Mouse (Mus musculus): ENCODE measurements around the gene Vgll4. TPM values are rescaled to one million over a fixed set of nuclear protein-coding genes. Genes with fewer than 3 reads are reported as not detected.

Gene Vgll4
- polyA plus RNA-seq, 1 experiment from 2014 or later, result 58.9 TPM

GRCm38 (mm10) chr6:114833058-114833685, 136.6 kb downstream of the Vgll4 start:
- no peak overlapping the region for H3K4me2 ChIP-seq (ENCODE audit: low read depth, low read length)
- no peak for DNase-seq (ENCODE audit: low spot score)
- no peak overlapping the region for H3K4me3 ChIP-seq (ENCODE audit: low read depth, low read length)
- ATAC-seq (replicated peaks; ENCODE audit: insufficient number of reproducible peaks, low FRiP score, low TSS enrichment, low read depth), result no peak
- H3K9me3 ChIP-seq (replicated peaks; ENCODE audit: control insufficient read depth, low read length), result no peaks in the 10 kb centered on the region
- H3K4me1 ChIP-seq (ENCODE audit: control insufficient read depth, insufficient read depth, low read length), result no peaks in the 10 kb centered on the region; the same call in 1 of the 2 replicates
- no peak overlapping the region for H3K9ac ChIP-seq (replicated peaks; ENCODE audit: low read length)
- WGBS, result 64% methylated on average over 9 of the region's 9 CpGs
- H3K27ac ChIP-seq (replicated peaks; ENCODE audit: low read depth, low read length), result no peak overlapping the region
- H3K27me3 ChIP-seq (ENCODE audit: control insufficient read depth, insufficient read depth, low read length), result no peaks in the 10 kb centered on the region
- no peaks in the 10 kb centered on the region for H3K36me3 ChIP-seq (replicated peaks; ENCODE audit: control insufficient read depth, insufficient read depth, low read depth, low read length)

GRCm38 (mm10) chr6:114831807-114832206, 138.0 kb downstream of the Vgll4 start:
- Histone ChIP-seq H3K4me2 (ENCODE audit: low read depth, low read length) (no peak overlapping the region), H3K27me3 (ENCODE audit: control insufficient read depth, insufficient read depth, low read length) (no peaks in the 10 kb centered on the region)
- no peak for DNase-seq (ENCODE audit: low spot score)

DNA sequence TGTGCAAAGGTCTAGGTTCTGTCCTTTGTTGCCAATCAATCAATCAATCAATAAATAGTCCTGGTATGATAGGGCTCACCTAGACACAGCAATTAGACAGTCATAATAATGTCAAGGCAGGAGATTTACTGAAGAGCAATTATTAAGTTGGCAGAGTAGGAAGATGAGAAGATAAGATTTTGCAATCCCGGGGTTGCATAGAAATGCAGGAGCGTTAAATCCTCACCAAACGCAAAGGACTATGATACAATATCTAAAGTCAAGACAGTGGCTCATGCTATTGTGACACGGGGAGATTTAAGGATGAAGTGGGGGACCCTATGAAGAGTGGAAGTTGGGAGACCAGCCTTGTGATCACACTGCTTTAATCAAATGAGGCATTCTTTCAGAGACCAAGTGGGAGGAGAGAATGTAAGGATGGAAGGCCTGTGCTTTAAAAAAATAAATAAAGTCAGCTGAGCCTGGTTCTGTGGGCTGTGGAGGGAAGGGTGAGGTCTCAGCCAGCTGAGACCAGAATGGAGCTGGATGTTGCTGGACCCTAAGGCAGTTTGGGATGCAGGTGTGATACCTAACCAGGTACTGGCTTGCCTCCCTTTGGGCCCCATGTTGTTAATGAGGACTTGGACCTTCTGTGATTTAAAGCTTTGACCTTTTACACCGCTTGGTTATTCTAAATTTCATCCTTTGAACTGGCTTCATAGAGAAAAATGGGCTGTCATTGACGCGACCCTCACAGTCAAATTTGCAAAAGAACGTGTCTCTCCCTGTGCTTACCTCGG, 139.9 kb downstream of the Vgll4 start:
- Histone ChIP-seq H3K4me3 (ENCODE audit: low read depth, low read length) (no peak overlapping the region), H3K9ac (replicated peaks; ENCODE audit: low read length) (no peak overlapping the region), H3K9me3 (replicated peaks; ENCODE audit: control insufficient read depth, low read length) (no peaks in the 10 kb centered on the region), H3K27ac (replicated peaks; ENCODE audit: low read depth, low read length) (no peak overlapping the region), H3K4me2 (ENCODE audit: low read depth, low read length) (no peak overlapping the region), H3K27me3 (ENCODE audit: control insufficient read depth, insufficient read depth, low read length) (no peaks in the 10 kb centered on the region), H3K36me3 (replicated peaks; ENCODE audit: control insufficient read depth, insufficient read depth, low read depth, low read length) (no peaks in the 10 kb centered on the region), H3K4me1 (ENCODE audit: control insufficient read depth, insufficient read depth, low read length) (no peaks in the 10 kb centered on the region; the same call in 1 of the 2 replicates)
- DNase-seq (ENCODE audit: low spot score) (no peak), ATAC-seq (replicated peaks; ENCODE audit: insufficient number of reproducible peaks, low FRiP score, low TSS enrichment, low read depth) (no peak)
- 88% methylated on average over 9 of the region's 9 CpGs for WGBS

More at GRCm38 (mm10) chr6:114831807-114832206, 138.0 kb downstream of the Vgll4 start:
- 90% methylated on average over 3 of the region's 3 CpGs for WGBS
- Histone ChIP-seq H3K9ac (replicated peaks; ENCODE audit: low read length) (no peak overlapping the region), H3K4me1 (ENCODE audit: control insufficient read depth, insufficient read depth, low read length) (no peaks in the 10 kb centered on the region; the same call in 1 of the 2 replicates), H3K27ac (replicated peaks; ENCODE audit: low read depth, low read length) (no peak overlapping the region), H3K9me3 (replicated peaks; ENCODE audit: control insufficient read depth, low read length) (no peaks in the 10 kb centered on the region), H3K4me3 (ENCODE audit: low read depth, low read length) (no peak overlapping the region), H3K36me3 (replicated peaks; ENCODE audit: control insufficient read depth, insufficient read depth, low read depth, low read length) (no peaks in the 10 kb centered on the region)
- no peak; the same call in 1 of the 2 replicates for ATAC-seq (replicated peaks; ENCODE audit: insufficient number of reproducible peaks, low FRiP score, low TSS enrichment, low read depth)

DNA sequence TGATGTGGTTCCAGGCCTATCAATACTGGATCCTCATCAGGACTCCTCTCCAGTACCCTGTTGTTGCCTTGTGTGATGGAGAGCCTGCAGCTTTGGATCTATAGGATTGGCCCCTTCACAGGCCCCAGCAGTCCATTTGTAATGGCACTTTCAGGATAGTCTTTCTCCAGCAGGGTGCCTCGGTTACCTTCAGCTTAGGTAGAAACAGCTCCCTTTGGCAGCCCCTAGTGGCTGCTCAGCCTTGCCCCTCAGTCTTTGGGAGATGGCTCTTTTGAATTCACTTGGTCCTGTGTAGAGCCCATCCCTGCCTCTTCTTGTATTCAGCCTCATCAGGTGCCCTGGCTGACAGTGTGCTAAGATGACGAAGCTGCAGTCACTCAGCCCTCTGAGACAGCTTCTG, 142.9 kb downstream of the Vgll4 start:
- no peaks in the 10 kb centered on the region for H3K27me3 ChIP-seq (ENCODE audit: control insufficient read depth, insufficient read depth, low read length)
- H3K4me3 ChIP-seq (ENCODE audit: low read depth, low read length), result no peak overlapping the region
- ATAC-seq (replicated peaks; ENCODE audit: insufficient number of reproducible peaks, low FRiP score, low TSS enrichment, low read depth), result no peak
- WGBS, result 74% methylated on average over 2 of the region's 2 CpGs
- H3K4me2 ChIP-seq (ENCODE audit: low read depth, low read length), result no peak overlapping the region
- no peak for DNase-seq (ENCODE audit: low spot score)
- no peak overlapping the region for H3K27ac ChIP-seq (replicated peaks; ENCODE audit: low read depth, low read length)
- H3K4me1 ChIP-seq (ENCODE audit: control insufficient read depth, insufficient read depth, low read length), result no peaks in the 10 kb centered on the region
- no peak overlapping the region for H3K9ac ChIP-seq (replicated peaks; ENCODE audit: low read length)
- H3K36me3 ChIP-seq (replicated peaks; ENCODE audit: control insufficient read depth, insufficient read depth, low read depth, low read length), result no peaks in the 10 kb centered on the region
- no peaks in the 10 kb centered on the region; the same call in 1 of the 2 replicates for H3K9me3 ChIP-seq (replicated peaks; ENCODE audit: control insufficient read depth, low read length)

- H3K36me3 ChIP-seq (replicated peaks; ENCODE audit: control insufficient read depth, insufficient read depth, low read depth, low read length), result no peaks in the 10 kb centered on the region
- ATAC-seq (replicated peaks; ENCODE audit: insufficient number of reproducible peaks, low FRiP score, low TSS enrichment, low read depth), result no peak
- no peak overlapping the region for H3K9ac ChIP-seq (replicated peaks; ENCODE audit: low read length)
- H3K27ac ChIP-seq (replicated peaks; ENCODE audit: low read depth, low read length), result no peak overlapping the region
- no peak overlapping the region for H3K4me2 ChIP-seq (ENCODE audit: low read depth, low read length)
- 88% methylated on average over 7 of the region's 7 CpGs for WGBS
- no peaks in the 10 kb centered on the region for H3K27me3 ChIP-seq (ENCODE audit: control insufficient read depth, insufficient read depth, low read length)
- H3K4me1 ChIP-seq (ENCODE audit: control insufficient read depth, insufficient read depth, low read length), result no peaks in the 10 kb centered on the region
- H3K4me3 ChIP-seq (ENCODE audit: low read depth, low read length), result no peak overlapping the region
- no peak for DNase-seq (ENCODE audit: low spot score)
- no peaks in the 10 kb centered on the region; the same call in 1 of the 2 replicates for H3K9me3 ChIP-seq (replicated peaks; ENCODE audit: control insufficient read depth, low read length)
These were observed 148.1 kb downstream of the Vgll4 start for GRCm38 (mm10) chr6:114821646-114822045.

DNA sequence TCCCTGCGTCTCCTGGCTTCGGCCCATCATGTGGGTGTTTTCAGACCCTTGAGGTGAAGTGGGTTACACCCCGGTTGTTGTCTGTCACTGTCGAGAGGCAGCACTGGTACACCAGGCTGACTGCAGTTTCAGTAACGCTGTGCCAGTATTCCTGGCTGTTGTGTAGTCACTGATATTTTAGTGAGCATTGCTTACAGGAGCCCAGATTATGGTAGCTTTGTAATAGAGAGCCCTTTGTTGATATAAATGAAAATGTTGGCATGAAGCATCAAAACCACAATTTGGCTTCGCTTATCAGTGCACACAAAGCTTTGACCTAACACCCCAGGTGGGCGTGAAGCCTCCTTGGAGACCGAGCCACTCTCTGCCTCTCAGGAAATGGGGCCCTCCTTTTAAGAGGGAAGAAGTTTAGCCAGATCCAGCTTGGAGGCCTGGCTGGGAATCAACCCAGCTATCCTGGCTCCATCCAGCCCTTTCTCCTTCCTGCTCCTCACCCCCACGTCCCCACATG, 149.8 kb downstream of the Vgll4 start:
- Histone ChIP-seq H3K27me3 (ENCODE audit: control insufficient read depth, insufficient read depth, low read length) (no peaks in the 10 kb centered on the region), H3K9me3 (replicated peaks; ENCODE audit: control insufficient read depth, low read length) (no peaks in the 10 kb centered on the region; the same call in 1 of the 2 replicates), H3K4me1 (ENCODE audit: control insufficient read depth, insufficient read depth, low read length) (no peaks in the 10 kb centered on the region), H3K4me3 (ENCODE audit: low read depth, low read length) (no peak overlapping the region), H3K9ac (replicated peaks; ENCODE audit: low read length) (no peak overlapping the region), H3K36me3 (replicated peaks; ENCODE audit: control insufficient read depth, insufficient read depth, low read depth, low read length) (no peaks in the 10 kb centered on the region), H3K27ac (replicated peaks; ENCODE audit: low read depth, low read length) (no peak overlapping the region), H3K4me2 (ENCODE audit: low read depth, low read length) (no peak overlapping the region)
- 71% methylated on average over 9 of the region's 9 CpGs for WGBS
- DNase-seq (ENCODE audit: low spot score), result no peak
- ATAC-seq (replicated peaks; ENCODE audit: insufficient number of reproducible peaks, low FRiP score, low TSS enrichment, low read depth), result no peak

GRCm38 (mm10) chr6:114818471-114818870, 151.3 kb downstream of the Vgll4 start:
- Histone ChIP-seq H3K4me3 (ENCODE audit: low read depth, low read length) (no peak overlapping the region), H3K4me1 (ENCODE audit: control insufficient read depth, insufficient read depth, low read length) (no peaks in the 10 kb centered on the region), H3K27me3 (ENCODE audit: control insufficient read depth, insufficient read depth, low read length) (no peaks in the 10 kb centered on the region), H3K36me3 (replicated peaks; ENCODE audit: control insufficient read depth, insufficient read depth, low read depth, low read length) (no peaks in the 10 kb centered on the region), H3K4me2 (ENCODE audit: low read depth, low read length) (no peak overlapping the region), H3K9ac (replicated peaks; ENCODE audit: low read length) (no peak overlapping the region), H3K9me3 (replicated peaks; ENCODE audit: control insufficient read depth, low read length) (no peaks in the 10 kb centered on the region; the same call in 1 of the 2 replicates), H3K27ac (replicated peaks; ENCODE audit: low read depth, low read length) (no peak overlapping the region)
- DNase-seq (ENCODE audit: low spot score), result no peak
- no peak for ATAC-seq (replicated peaks; ENCODE audit: insufficient number of reproducible peaks, low FRiP score, low TSS enrichment, low read depth)
- 38% methylated on average over 6 of the region's 6 CpGs for WGBS

DNA sequence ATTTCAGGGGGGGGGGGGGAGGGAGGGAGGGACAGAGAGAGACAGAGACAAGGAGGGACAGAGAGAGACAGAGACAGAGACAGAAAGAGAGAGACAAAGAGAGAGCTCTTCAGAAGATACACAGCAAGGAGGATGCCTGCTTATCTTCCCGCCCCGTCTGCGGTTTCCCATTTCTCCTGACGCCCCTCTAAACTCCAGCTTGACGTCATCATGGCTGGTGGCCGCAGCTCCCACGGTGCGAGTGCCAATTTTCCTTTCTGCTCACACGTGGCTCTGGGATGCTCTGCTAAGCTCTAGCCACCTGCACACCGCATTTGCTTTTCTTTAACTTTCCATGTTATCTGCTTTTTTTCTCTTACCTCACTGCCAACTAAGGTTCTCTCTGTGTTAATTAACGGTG, 151.8 kb downstream of the Vgll4 start:
- Histone ChIP-seq H3K9me3 (replicated peaks; ENCODE audit: control insufficient read depth, low read length) (no peaks in the 10 kb centered on the region; the same call in 1 of the 2 replicates), H3K9ac (replicated peaks; ENCODE audit: low read length) (no peak overlapping the region), H3K36me3 (replicated peaks; ENCODE audit: control insufficient read depth, insufficient read depth, low read depth, low read length) (no peaks in the 10 kb centered on the region), H3K27ac (replicated peaks; ENCODE audit: low read depth, low read length) (no peak overlapping the region), H3K4me3 (ENCODE audit: low read depth, low read length) (no peak overlapping the region), H3K27me3 (ENCODE audit: control insufficient read depth, insufficient read depth, low read length) (no peaks in the 10 kb centered on the region), H3K4me1 (ENCODE audit: control insufficient read depth, insufficient read depth, low read length) (no peaks in the 10 kb centered on the region), H3K4me2 (ENCODE audit: low read depth, low read length) (no peak overlapping the region)
- ATAC-seq (replicated peaks; ENCODE audit: insufficient number of reproducible peaks, low FRiP score, low TSS enrichment, low read depth), result no peak
- no peak for DNase-seq (ENCODE audit: low spot score)
- 51% methylated on average over 11 of the region's 11 CpGs for WGBS

Measured in embryonic facial prominence, embryonic 11.5 days (tissue).